Mouse (Mus musculus) spleen, adult 2 months (tissue): ENCODE data around the gene Fnip1. TPM values are rescaled to one million over a fixed set of nuclear protein-coding genes. Genes with fewer than 3 reads are reported as not detected.

Source experiments
- DNase-seq, 2 experiments: peaks; one replicate each; pipeline versions ENCODE4 v3.0.0 to v3.0.0-alpha.2; 2012 to 2021; ENCODE audit warnings: low spot score in 2 of 2, low read depth in 1 of 2
- H3K27ac ChIP-seq: fragments of 200-500 bp; 2 replicates; pipeline ENCODE4 v1.5.1; 2012; ENCODE audit warnings: low read length, inconsistent platforms; ENCODE audit not compliant: insufficient read depth
- H3K27me3 ChIP-seq: fragments of 200-500 bp; 2 replicates; pipeline ENCODE4 v1.6.1; 2012; ENCODE audit warnings: mild to moderate bottlenecking, moderate library complexity, low read length, inconsistent platforms; ENCODE audit not compliant: control insufficient read depth, insufficient read depth
- H3K36me3 ChIP-seq: fragments of 200-500 bp; 2 replicates; pipeline ENCODE4 v1.6.1; 2012; ENCODE audit warnings: mild to moderate bottlenecking, low read length, inconsistent platforms; ENCODE audit not compliant: control insufficient read depth, insufficient read depth
- H3K4me1 ChIP-seq: fragments of 200-500 bp; 2 replicates; pipeline ENCODE4 v1.6.1; 2011; ENCODE audit warnings: inconsistent platforms; ENCODE audit not compliant: control insufficient read depth, insufficient read depth, insufficient read length
- H3K4me3 ChIP-seq: fragments of 200-500 bp; 2 replicates; pipeline ENCODE4 v1.5.1; 2011; ENCODE audit warnings: mild to moderate bottlenecking, inconsistent platforms; ENCODE audit not compliant: insufficient read depth, insufficient read length; ENCODE audit errors: extremely low read depth
- CTCF ChIP-seq: fragments of 200-500 bp; IDR thresholded peaks from 2 replicates; pipeline ENCODE4 v1.5.1; 2011; ENCODE audit warnings: mild to moderate bottlenecking, inconsistent platforms; ENCODE audit not compliant: insufficient read depth, insufficient read length, insufficient replicate concordance; ENCODE audit errors: extremely low read depth
- POLR2A ChIP-seq: fragments of 200-500 bp; IDR thresholded peaks from 2 replicates; pipeline ENCODE4 v1.6.1; 2011; ENCODE audit warnings: low read depth, low read length, inconsistent platforms
- WGBS: fragments of 180-500 bp; shearing (Covaris S2); methylation state at CpG from one replicate; pipeline ENCODE4 v1.1.7; 2018; 5-methylcytosine and 5-hydroxymethylcytosine counted together
- polyA plus RNA-seq: library from polyadenylated mRNA; depleted of rRNA; stranded (reverse); fragments of >200 nt; gene quantifications from 2 replicates; pipeline ENCODE4 v1.2.3, GENCODE M21; 2012

Gene Fnip1
- polyA plus RNA-seq, 1 experiment = 1.1 TPM

GRCm38 (mm10) chr11:54491946-54492558, 54.1 kb downstream of the Fnip1 start:
- WGBS = 92% methylated on average over 1 of the region's 1 CpGs
- peaks cover 4% of the 10 kb centered on the region; the same call in 1 of the 2 replicates for H3K36me3 ChIP-seq
- H3K27ac ChIP-seq = no peak overlapping the region
- DNase-seq = no peak
- H3K4me3 ChIP-seq = no peak overlapping the region
- TF ChIP-seq CTCF = no peak
- TF ChIP-seq POLR2A = no peak
- H3K27me3 ChIP-seq = no peaks in the 10 kb centered on the region
- H3K4me1 ChIP-seq = no peaks in the 10 kb centered on the region; the same call in 1 of the 2 replicates

DNA sequence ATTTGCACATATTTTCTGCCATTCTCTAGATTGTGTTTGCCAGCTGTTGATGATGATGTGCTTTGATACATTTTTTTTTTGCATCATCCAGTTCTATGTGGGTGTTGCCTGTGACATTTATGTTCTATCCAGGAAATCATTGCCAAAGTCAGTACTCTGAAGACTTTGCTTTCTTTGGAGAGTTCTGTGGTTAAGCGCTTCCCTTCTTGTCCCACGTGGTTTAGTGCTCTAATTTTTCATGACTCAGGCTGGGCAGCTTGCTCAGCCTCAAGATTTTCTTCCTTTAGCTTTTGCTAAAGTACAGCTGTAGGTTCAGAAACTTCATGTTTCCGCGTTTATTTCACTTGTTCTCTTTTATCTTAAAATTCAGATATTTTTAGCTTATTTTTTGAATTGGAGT, 54.6 kb downstream of the Fnip1 start:
- TF ChIP-seq CTCF (no peak), POLR2A (no peak)
- peaks cover 4% of the 10 kb centered on the region; the same call in 1 of the 2 replicates for H3K36me3 ChIP-seq
- H3K27me3 ChIP-seq = no peaks in the 10 kb centered on the region
- peak in 1 of 2 experiments; percentile 3 for DNase-seq
- no peak overlapping the region for H3K4me3 ChIP-seq
- H3K27ac ChIP-seq = no peak overlapping the region
- WGBS = 17% methylated on average over 4 of the region's 4 CpGs
- no peaks in the 10 kb centered on the region; the same call in 1 of the 2 replicates for H3K4me1 ChIP-seq

DNA sequence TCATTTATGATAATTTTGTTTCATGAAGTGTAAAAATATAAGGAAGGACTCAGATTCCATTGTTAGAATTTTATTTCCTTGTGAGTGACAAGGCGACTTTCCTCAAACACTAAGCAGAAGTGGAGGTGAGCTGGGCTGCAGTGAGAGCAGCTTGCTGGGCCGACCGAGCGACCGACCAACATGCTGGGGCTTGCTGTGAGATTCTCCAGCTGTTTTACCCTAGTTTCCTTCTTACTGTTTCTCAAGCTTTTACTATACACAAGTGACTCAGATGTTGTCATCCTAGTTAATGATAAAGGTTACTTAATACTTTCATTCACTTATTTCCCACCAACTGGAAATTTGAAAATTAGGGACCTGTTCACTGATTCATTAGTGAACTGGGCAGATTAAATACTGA, 61.8 kb downstream of the Fnip1 start:
- Histone ChIP-seq H3K27ac (no peak overlapping the region), H3K27me3 (no peaks in the 10 kb centered on the region), H3K4me1 (no peaks in the 10 kb centered on the region), H3K4me3 (no peak overlapping the region), H3K36me3 (peaks cover 14% of the 10 kb centered on the region)
- WGBS = 96% methylated on average over 5 of the region's 5 CpGs
- DNase-seq = no peak
- TF ChIP-seq CTCF (no peak), POLR2A (no peak)

GRCm38 (mm10) chr11:54502546-54503245, 64.7 kb downstream of the Fnip1 start:
- H3K4me1 ChIP-seq = no peaks in the 10 kb centered on the region
- H3K27me3 ChIP-seq = no peaks in the 10 kb centered on the region
- WGBS = 83% methylated on average over 4 of the region's 4 CpGs
- H3K4me3 ChIP-seq = no peak overlapping the region
- no peak for DNase-seq
- peaks cover 19% of the 10 kb centered on the region for H3K36me3 ChIP-seq
- H3K27ac ChIP-seq = no peak overlapping the region
- TF ChIP-seq CTCF = no peak
- no peak for TF ChIP-seq POLR2A

DNA sequence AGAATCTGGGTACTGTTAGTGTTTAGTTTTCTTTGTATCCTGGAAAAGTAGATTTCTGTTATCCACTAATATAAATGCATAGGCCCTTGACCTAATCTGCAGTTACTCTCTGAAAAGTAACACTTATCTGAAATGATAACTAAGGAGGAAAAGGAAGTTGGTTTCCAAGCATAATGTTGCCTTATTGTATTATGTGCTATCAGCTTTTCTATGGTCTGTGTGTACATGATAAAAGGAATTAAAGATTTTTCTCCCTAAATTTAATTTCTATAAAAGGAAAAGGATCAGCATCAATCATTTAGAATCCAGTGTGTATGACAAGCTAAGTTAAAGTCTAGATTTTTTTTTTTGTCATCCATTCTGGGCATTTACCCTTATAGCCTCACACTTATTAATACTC, 75.6 kb downstream of the Fnip1 start:
- Histone ChIP-seq H3K36me3 (peaks cover 11% of the 10 kb centered on the region), H3K4me1 (no peaks in the 10 kb centered on the region), H3K27ac (no peak overlapping the region), H3K4me3 (no peak overlapping the region), H3K27me3 (no peaks in the 10 kb centered on the region)
- DNase-seq = no peak
- TF ChIP-seq CTCF = no peak
- TF ChIP-seq POLR2A = no peak

DNA sequence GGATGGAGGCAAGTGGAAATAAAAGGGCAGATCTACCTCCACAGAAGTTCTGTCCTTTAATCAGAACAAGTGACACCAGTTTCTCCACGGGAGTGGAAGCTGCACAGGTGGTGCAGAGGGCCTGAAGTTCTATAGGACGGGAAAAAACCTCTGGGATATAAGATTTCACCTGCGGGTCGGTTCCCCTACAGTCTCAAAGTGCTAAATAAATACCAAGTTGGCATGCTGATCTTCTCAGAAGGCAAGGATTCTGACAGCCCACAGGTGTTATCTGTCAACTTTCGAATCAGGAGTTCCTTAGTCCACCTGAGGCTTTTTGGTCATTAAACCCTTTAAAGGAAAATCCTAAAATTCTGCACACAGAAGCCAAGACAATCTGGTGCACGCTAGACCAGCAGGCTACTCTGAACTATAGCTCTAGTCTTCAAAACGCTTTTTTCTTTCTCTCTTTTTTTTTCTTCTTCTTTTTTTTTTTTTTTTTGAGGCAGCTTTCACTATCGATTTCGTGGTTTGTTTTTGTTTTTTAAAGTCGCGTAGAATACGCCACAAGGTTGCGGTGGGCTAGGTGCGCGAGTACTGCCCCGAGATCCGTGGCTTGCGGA, 84.0 kb downstream of the Fnip1 start:
- H3K4me3 ChIP-seq = peak overlapping the region; percentile 72
- H3K4me1 ChIP-seq = peaks cover 17% of the 10 kb centered on the region
- TF ChIP-seq POLR2A (peak; percentile 60), CTCF (no peak)
- H3K27me3 ChIP-seq = no peaks in the 10 kb centered on the region
- H3K27ac ChIP-seq = peak overlapping the region; percentile 93
- WGBS = 1% methylated on average over 18 of the region's 18 CpGs
- H3K36me3 ChIP-seq = no peaks in the 10 kb centered on the region
- peak in 1 of 2 experiments; percentile 5 for DNase-seq

DNA sequence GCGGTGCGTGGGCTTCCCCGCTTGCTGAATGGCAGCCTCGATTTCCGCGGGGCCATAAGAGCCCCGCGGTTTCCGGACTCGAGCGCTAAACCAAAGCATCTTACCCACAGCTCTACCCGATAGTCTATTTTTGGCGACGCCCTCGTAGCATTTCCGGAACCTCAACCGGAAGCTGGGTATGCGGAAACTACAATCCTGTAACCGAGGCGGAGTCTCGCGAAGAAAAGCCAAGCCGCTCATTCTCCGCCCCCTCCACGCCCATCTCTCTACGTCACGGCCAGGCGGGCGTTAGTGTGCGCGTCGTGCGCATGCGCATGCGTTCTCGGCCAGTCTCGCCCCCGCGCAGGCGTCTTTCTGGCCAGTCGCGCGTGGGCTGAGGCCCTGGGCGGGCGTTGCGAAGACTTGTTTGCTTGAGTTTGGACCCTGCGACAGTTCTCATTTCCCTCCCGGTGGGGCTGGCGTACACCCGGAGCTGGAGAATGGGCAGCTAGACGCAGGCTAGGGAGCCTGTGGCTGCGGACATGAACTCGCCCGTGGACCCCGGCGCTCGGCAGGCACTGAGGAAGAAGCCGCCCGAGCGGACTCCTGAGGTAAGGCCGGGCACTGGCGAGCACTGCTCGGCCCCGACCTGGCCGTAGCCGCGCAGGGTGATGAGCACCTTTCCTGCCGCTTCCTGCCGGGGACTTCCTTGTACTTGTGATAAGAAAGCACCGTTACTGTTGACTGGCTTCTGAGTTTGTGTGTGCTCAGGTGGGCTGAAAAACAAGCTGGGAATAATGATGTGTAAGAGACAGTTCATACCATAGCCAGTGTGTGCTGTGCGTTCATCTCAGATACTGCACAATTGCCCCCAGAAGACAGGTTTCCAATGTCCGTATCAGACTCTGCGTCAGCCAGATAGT, 84.8 kb downstream of the Fnip1 start, which contains the start of gene Rapgef6:
Rapgef6 (plus strand) TSS at position 319 of the 902 bp plus-strand sequence.
- Histone ChIP-seq H3K4me1 (peaks cover 20% of the 10 kb centered on the region), H3K27ac (peak within 1 kb of the TSS; percentile 99), H3K4me3 (peak within 1 kb of the TSS; percentile 89), H3K36me3 (no peaks in the 10 kb centered on the region), H3K27me3 (no peaks in the 10 kb centered on the region)
- under 1% methylated on average over 73 of the region's 73 CpGs for WGBS
- TF ChIP-seq POLR2A (peak; percentile 93), CTCF (no peak)
- DNase-seq = peak; percentile 98 to 99
